Mouse (Mus musculus) bone marrow, adult 2 months (tissue): ENCODE data around the gene Cnr1.

Source experiments
- CTCF ChIP-seq: fragments of 200-500 bp; IDR thresholded peaks from 2 replicates; pipeline ENCODE4 v1.5.1; 2011; ENCODE audit warnings: low read length, control low read depth; ENCODE audit not compliant: control insufficient read depth, insufficient read depth
- POLR2A ChIP-seq: fragments of 200-500 bp; IDR thresholded peaks from 2 replicates; pipeline ENCODE4 v1.6.1; 2011; ENCODE audit warnings: low read depth, mild to moderate bottlenecking, control low read depth, low read length, borderline replicate concordance; ENCODE audit not compliant: control insufficient read depth

- TF ChIP-seq CTCF = no peak
- no peak for TF ChIP-seq POLR2A
Observed at GRCm38 (mm10) chr4:33923151-33923760, 1.1 kb upstream of the Cnr1 start.
